Mouse (Mus musculus) C2C12 (cell line): ENCODE data around the gene Akap6.

Source experiments
- CEBPB ChIP-seq: IDR thresholded peaks from one replicate; pipeline ENCODE4 v1.6.1; 2011; ENCODE audit warnings: low read depth, mild to moderate bottlenecking, control low read depth, moderate library complexity
- CTCF ChIP-seq: IDR thresholded peaks from one replicate; pipeline ENCODE4 v1.5.1; 2011; ENCODE audit not compliant: control insufficient read depth, insufficient read depth, insufficient read length
- MAX ChIP-seq: IDR thresholded peaks from one replicate; pipeline ENCODE4 v1.6.1; 2011; ENCODE audit warnings: mild to moderate bottlenecking, control low read depth
- MYOD1 ChIP-seq: IDR thresholded peaks from one replicate; pipeline ENCODE4 v1.6.1; 2011; ENCODE audit warnings: low read depth; ENCODE audit not compliant: control insufficient read depth, insufficient read length
- USF1 ChIP-seq: IDR thresholded peaks from one replicate; pipeline ENCODE4 v1.6.1; 2011; ENCODE audit warnings: low read depth, mild to moderate bottlenecking, control low read depth, moderate library complexity

GRCm38 (mm10) chr12:52939324-52939946, 240.3 kb downstream of the Akap6 start:
- no peak for TF ChIP-seq CEBPB
- TF ChIP-seq CTCF, result no peak
- no peak for TF ChIP-seq MAX
- no peak for TF ChIP-seq USF1
- no peak for TF ChIP-seq MYOD1
